Mouse (Mus musculus): Measurements from ENCODE around the gene Asap3.

Gene Asap3

GRCm38 (mm10) chr4:136180408-136181330, 25.5 kb upstream of the Asap3 start:
- in situ Hi-C loops (cut with MseI, MboI), result no loop called here

DNA sequence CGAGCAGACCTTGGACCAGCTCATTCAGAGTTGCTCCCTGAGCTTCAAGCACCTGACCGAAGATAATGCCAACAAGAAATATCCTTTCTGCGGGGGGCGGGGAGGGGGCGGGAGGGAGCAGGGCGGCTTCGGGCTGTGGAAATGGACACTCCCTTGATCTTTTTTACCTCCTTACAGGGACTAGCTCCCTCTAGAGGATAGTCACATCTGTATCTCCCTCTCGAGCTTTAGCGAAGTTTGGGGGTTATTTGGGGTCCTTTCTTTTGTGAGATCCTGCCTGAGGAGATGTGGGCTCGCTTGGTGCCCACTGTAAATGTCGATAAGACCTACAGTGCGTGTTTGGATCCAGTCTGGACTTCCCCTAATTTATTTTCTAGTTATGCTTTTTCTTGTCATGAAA, 24.8 kb upstream of the Asap3 start:
- in situ Hi-C loops (cut with MseI, MboI), result no loop called here

- in situ Hi-C loops (cut with MseI, MboI), result no loop called here
Measured at GRCm38 (mm10) chr4:136185375-136185774, 20.8 kb upstream of the Asap3 start.

- in situ Hi-C loops (cut with MseI, MboI), result no loop called here
Measured at GRCm38 (mm10) chr4:136186315-136186714, 19.9 kb upstream of the Asap3 start.

GRCm38 (mm10) chr4:136186739-136187472, 19.3 kb upstream of the Asap3 start:
- in situ Hi-C loops (cut with MseI, MboI), result no loop called here

- in situ Hi-C loops (cut with MseI, MboI), result no loop called here
Measured at GRCm38 (mm10) chr4:136188973-136189737, 17.0 kb upstream of the Asap3 start.

- in situ Hi-C loops (cut with MseI, MboI), result no loop called here
Measured at GRCm38 (mm10) chr4:136189912-136190311, 16.3 kb upstream of the Asap3 start.

DNA sequence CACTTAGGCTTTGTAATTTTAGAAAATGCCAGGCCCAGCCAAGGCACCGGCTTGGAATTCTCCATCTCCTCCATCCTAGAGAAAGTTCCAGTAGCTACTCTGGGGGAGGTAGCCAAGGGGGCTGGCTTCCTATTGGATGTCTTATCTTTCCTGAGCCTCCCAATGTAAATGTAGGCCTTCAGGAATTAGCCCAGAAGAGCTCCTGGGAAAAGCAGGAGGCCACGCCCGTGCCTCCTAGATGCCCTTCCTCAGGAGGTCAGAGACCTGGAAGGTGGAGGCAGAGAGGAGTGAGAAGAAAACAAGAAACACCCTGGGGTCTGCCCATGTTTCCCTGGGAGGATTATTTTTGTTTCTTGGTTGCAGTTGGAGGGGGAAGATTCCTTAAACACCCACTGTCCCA, 12.6 kb upstream of the Asap3 start:
- in situ Hi-C loops (cut with MseI, MboI), result no loop called here

DNA sequence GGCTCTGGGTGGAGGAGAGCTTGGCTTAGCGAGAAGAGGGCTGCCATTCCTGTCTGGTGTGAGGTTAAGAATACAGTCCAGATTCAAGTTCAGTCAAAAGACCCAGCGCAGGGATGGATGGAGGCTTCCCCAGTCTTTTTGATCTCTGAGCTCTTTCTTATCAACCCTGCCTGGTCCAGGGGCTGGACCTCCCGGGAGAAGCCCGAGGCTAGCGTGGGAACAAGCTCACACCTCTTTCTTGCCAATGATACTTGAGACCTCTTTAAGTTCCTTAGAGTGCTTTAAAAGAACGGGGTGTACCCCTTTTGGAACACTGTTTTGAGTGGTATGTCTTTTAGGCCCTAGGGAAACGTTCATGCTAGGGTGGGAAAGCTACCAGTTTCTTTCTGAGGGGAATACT, 11.1 kb upstream of the Asap3 start:
- in situ Hi-C loops (cut with MseI, MboI), result loop anchor here in 1 of 2 experiments (5.0 kb wide), 1 partner anchor 33 kb away; no protein-coding TSS in a partner anchor

DNA sequence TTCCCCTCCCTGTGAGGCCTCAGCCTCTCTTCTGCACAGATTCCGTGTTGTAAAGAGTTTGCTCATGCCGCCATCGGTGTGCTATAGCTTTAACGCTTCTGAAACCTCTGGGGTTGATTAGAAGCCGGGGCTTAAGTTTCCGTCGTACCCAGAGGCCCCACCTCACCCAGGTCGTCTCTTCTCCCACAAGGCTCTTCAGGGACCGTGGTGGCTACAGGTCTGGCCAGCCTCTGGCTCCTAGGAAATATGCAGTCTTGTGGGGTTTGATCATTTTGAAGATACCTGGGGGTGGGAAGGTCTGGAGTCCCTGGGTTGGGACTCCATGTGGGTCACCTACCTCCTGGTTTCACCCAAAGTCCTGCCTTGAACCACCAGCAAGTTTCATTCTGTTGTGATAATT, 10.5 kb upstream of the Asap3 start:
- in situ Hi-C loops (cut with MseI, MboI), result loop anchor here in 1 of 2 experiments (5.0 kb wide), 1 partner anchor 33 kb away; no protein-coding TSS in a partner anchor

DNA sequence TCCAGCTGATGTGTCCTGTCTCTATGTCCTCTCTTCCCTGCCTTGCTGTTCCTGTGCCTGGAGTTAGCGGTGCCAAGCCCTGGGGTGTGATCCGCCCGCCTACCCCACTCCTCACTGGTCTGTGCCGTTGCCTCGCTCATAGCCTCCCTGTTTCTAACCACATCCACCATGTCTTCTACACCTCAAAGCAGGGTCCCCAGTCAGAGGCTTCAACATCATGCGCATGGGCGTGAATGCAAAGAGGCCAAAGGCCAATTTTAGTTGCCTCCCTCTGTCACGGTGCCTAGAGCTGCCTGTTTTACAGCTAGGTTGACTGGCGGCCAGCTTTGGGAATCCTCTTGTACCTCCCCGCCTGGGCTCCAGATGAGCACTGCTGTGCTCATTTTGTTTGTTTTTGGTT, 10.0 kb upstream of the Asap3 start:
- in situ Hi-C loops (cut with MseI, MboI), result loop anchor here in 1 of 2 experiments (5.0 kb wide), 1 partner anchor 34 kb away; no protein-coding TSS in a partner anchor

DNA sequence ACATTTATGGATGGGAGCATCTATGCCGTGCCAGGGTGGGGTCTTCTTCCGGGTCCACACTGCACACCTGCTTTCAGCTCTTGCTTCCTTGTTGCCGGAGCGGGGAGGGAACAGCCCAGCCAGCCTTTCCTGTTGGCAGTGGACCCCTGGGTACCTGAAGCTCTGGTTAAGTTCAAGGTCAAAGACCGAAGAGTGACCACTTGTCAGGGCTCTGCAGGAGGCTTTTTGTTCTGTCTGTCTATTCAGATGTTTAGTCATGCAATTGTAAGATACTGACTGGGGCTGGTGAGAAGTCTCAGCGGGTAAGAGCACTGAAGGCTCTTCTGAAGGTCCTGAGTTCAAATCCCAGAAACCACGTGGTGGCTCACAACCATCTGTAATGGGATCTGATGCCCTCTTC, 7.3 kb upstream of the Asap3 start:
- in situ Hi-C loops (cut with MseI, MboI), result loop anchor here in 1 of 2 experiments (5.0 kb wide), 1 partner anchor 37 kb away; no protein-coding TSS in a partner anchor

- in situ Hi-C loops (cut with MseI, MboI), result loop anchor here in 1 of 2 experiments (5.0 kb wide), 1 partner anchor 37 kb away; no protein-coding TSS in a partner anchor
Measured at GRCm38 (mm10) chr4:136199562-136200292, 6.4 kb upstream of the Asap3 start.

DNA sequence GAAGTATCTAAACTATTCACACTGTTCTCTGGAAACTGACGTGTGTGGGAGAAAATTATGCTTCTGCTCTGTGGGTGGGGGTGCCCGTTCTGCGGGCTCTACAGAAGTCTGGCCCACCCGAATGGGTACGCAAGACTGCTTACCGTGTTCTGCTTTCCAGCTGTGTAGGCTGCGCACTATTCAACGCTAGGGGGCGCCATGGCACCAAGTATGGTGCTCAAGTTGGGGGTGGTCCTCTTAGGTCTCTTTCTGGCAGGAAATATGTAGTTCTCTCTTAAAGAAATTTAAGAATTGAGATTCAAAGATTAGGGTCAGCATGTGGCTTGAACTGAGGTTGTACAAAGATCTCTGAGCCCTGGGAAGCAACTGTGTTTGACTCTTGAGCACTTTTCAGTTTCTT, 3.7 kb upstream of the Asap3 start:
- in situ Hi-C loops (cut with MseI, MboI), result no loop called here

DNA sequence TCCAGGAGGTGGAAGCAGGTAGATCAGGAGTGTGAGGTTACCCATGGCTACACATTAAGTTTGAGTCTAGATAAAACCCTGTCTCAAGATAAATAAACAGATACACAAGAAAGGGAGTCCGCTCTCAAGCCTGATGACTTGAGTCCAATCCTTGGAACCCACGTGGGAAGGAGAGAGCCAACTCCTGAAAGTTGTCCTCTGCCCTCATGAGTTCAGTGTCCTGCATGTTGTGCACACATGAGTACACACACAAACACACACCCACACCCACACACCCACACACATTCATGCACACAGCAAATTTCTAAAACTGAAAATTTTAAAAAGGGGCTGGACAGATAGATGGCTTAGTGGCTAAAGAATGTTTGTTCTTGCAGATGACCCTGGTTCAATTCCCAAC, 1.4 kb upstream of the Asap3 start:
- in situ Hi-C loops (cut with MseI, MboI), result no loop called here

DNA sequence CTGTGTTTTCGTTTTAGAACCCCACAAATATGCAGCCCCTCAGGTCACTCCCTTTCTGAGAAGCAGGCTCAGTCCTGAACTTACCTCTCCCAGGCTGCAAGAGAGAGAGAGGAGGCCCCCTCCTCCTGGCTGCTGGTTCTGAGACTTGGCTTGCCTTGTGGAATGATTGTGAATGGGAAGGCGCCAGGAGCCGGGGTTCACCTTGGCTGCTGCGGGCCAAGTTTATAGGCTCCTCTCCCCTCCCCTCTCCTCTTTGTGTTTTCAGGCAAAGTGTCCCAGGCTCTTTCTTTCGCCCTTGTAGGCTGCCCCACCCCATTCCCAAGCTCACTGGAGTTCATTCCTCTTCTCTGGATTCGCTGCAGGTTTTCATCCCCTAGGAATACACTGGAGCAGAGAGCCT, 778 bp downstream of the Asap3 start:
- in situ Hi-C loops (cut with MseI, MboI), result no loop called here

- in situ Hi-C loops (cut with MseI, MboI), result no loop called here
Measured at GRCm38 (mm10) chr4:136210931-136211330, 4.8 kb downstream of the Asap3 start.

GRCm38 (mm10) chr4:136213629-136214028, 7.5 kb downstream of the Asap3 start:
- in situ Hi-C loops (cut with MseI, MboI), result no loop called here

- in situ Hi-C loops (cut with MseI, MboI), result no loop called here
Measured at GRCm38 (mm10) chr4:136214828-136215227, 8.7 kb downstream of the Asap3 start.

DNA sequence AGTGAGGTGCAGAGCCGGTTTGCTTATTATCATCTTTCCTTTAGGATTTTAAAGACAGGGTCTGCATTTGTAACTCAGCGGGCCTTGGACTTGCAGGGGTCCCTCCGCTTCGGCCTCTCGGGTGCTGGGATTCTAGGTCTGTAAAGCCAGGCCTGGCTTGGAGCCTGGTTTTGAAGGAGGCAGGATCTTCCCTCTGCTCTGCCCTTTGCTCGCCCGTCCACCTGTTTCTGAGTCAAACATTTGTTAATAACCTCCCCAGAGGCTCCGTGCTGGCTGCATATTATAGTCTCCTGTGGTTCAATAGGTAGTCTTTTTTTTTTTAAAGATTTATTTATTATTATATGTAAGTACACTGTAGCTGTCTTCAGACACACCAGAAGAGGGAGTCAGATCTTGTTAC, 9.4 kb downstream of the Asap3 start:
- in situ Hi-C loops (cut with MseI, MboI), result no loop called here

DNA sequence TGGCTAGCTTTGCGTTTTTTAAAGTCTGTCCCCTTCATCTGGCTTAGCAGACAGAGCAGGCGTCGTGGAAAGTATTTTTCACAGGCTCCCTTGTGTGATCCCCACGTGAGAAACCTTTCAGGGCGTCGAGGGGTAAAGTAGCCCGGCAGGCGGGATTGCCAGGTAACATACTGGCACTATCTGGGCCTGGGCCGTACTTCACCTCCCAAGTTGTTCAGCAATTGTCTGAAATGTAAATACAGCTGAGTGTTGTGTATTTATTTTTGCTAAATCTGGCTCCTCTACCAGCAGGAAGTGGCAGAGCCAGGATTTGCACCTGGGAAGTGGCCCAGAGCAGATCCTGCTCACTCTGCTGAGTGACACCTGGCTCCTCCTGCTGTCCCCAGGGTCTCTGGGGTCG, 10.9 kb downstream of the Asap3 start:
- in situ Hi-C loops (cut with MseI, MboI), result no loop called here
